ENCODE assay signal across 21 mouse cellular contexts in the genomic region with DNA sequence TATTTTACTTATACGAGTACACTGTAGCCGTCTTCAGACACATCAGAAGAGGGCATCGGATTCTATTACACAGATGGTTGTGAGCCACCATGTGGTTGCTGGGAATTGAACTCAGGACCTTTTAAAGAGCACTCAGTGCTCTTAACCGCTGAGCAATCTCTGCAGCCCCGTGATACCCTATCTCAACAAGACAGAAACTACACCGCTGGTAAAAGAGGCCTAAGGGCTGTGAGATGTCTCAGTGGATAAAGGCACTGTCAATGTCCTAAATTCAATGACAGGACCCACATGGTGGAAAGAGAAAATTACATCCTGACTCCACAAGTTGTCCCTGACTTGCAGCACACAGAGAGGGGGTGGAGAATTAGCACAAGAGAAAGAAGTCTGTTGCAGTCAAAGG.
"Had no signal": no experiment of that assay in that cellular context is flagged by ENCODE, and none has a peak within 500 bp of the region (broad histone marks: within the 10 kb centered on the region; RNA-seq: fewer than 3 reads in every experiment).

No protein-coding gene starts in this region.

- H3K36me3 ChIP-seq: liver, embryonic 15.5 days had no signal

- H3K9me3 ChIP-seq: liver, embryonic 15.5 days; megakaryocyte, embryonic 14.5 days; midbrain, embryonic 13.5 days; midbrain, embryonic 15.5 days; neural tube, embryonic 13.5 days; neural tube, embryonic 15.5 days; stomach, embryonic 15.5 days had no signal

- DNase-seq: lung, adult 18-20 months; lung, embryonic 14.5 days; lung, postnatal 10 days; lung, postnatal 4 days; retina, postnatal 1 day; right cerebral cortex, adult 18-20 months; right cerebral cortex, postnatal 25 days; right cerebral cortex, postnatal 4 days; thymus, adult 2 months; thymus, postnatal 25 days; thymus, postnatal 4 days had no signal

- H3K4me2 ChIP-seq: liver, embryonic 15.5 days; lung, embryonic 14.5 days; midbrain, embryonic 11.5 days; midbrain, embryonic 13.5 days; midbrain, embryonic 15.5 days; neural tube, embryonic 13.5 days; neural tube, embryonic 15.5 days; stomach, embryonic 15.5 days had no signal

- H3K9ac ChIP-seq: liver, embryonic 15.5 days; lung, embryonic 14.5 days; midbrain, embryonic 13.5 days; midbrain, embryonic 15.5 days; neural tube, embryonic 13.5 days; neural tube, embryonic 15.5 days; stomach, embryonic 15.5 days had no signal

- H3K27ac ChIP-seq: liver, embryonic 15.5 days; midbrain, embryonic 13.5 days; midbrain, embryonic 15.5 days; neural tube, embryonic 13.5 days; neural tube, embryonic 15.5 days; stomach, embryonic 15.5 days; stomach, postnatal 0 days had no signal

- H3K4me3 ChIP-seq: liver, embryonic 15.5 days; megakaryocyte, embryonic 14.5 days; midbrain, embryonic 13.5 days; midbrain, embryonic 15.5 days; myocyte; neural tube, embryonic 13.5 days; neural tube, embryonic 15.5 days; stomach, embryonic 15.5 days had no signal

- H3K4me1 ChIP-seq: megakaryocyte, embryonic 14.5 days; midbrain, embryonic 13.5 days; midbrain, embryonic 15.5 days; neural tube, embryonic 13.5 days; neural tube, embryonic 15.5 days; stomach, embryonic 15.5 days had no signal

- ATAC-seq: midbrain, embryonic 13.5 days; midbrain, embryonic 15.5 days had no signal

- H3K27me3 ChIP-seq: liver, embryonic 15.5 days; midbrain, embryonic 13.5 days; midbrain, embryonic 15.5 days; neural tube, embryonic 13.5 days; neural tube, embryonic 15.5 days; stomach, embryonic 15.5 days had no signal
